Mouse (Mus musculus): ENCODE measurements around the gene Mphosph9.

Mphosph9 gene

DNA sequence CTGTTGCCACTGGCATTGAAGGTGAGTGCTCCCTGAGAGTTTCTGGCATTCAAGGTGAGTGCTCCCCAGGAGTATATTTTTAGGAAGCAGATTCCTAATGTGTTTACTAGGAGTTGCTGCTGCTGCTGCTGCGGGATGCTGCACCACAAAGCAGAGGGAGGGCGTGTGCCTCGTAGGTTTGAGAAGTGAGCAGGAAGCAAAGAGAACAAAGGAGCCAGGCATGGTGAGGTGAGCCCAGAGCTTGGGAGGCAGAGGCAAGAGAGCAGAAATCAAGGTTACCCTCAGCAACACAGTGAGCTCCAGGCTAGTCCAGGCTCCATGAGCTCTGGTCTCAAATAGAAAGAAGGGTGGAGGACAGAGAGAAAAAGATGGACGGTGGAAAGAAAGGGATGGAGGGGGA is 64.5 kb downstream of the Mphosph9 start:
- no peak for DNase-seq

- no peak for DNase-seq
These were observed 65.7 kb downstream of the Mphosph9 start for GRCm38 (mm10) chr5:124262090-124262489.

GRCm38 (mm10) chr5:124259133-124259532 is 68.6 kb downstream of the Mphosph9 start:
- no peak for DNase-seq

DNA sequence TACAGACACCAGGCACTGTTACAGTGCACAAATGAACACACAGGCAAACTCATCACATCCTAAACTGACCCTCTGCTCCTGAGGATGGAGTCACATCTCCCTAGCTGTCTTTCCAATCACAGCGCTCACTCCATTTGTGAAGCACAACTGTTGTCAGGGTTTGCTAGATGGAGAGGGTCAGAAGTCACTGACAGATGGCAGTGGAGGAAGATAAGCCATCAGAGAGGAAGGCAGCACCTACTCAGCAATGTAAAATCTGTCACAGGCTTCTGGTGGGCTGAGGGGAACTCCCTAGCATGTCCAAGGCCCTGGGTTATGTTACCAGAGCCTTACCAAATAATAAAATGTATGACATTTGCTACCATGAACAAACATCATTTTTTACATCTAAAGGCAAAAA is 69.7 kb downstream of the Mphosph9 start:
- DNase-seq = no peak

DNA sequence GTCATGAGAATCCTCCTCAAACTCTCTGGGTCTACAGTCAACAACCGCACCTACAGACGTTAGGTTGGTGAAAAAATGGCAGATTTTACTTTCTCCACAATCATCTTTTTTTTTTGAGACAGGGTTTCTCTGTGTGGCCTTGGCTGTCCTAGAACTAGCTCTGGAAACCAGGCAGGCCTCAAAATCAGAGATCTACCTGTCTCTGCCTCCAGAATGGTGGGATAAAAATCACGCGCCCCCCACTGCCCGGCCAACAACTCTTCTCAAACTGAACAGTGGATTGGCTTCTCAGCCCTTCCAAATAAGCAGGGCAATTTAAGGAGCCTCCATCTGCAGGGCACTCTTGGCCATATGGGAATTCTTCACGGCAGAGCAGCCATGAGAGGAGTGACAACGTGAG is 72.6 kb downstream of the Mphosph9 start:
- no peak for DNase-seq

GRCm38 (mm10) chr5:124253555-124253954 is 74.2 kb downstream of the Mphosph9 start:
- no peak for DNase-seq

GRCm38 (mm10) chr5:124252580-124253320 is 75.0 kb downstream of the Mphosph9 start:
- no peak for DNase-seq

GRCm38 (mm10) chr5:124251070-124251469 is 76.7 kb downstream of the Mphosph9 start:
- DNase-seq = no peak

DNA sequence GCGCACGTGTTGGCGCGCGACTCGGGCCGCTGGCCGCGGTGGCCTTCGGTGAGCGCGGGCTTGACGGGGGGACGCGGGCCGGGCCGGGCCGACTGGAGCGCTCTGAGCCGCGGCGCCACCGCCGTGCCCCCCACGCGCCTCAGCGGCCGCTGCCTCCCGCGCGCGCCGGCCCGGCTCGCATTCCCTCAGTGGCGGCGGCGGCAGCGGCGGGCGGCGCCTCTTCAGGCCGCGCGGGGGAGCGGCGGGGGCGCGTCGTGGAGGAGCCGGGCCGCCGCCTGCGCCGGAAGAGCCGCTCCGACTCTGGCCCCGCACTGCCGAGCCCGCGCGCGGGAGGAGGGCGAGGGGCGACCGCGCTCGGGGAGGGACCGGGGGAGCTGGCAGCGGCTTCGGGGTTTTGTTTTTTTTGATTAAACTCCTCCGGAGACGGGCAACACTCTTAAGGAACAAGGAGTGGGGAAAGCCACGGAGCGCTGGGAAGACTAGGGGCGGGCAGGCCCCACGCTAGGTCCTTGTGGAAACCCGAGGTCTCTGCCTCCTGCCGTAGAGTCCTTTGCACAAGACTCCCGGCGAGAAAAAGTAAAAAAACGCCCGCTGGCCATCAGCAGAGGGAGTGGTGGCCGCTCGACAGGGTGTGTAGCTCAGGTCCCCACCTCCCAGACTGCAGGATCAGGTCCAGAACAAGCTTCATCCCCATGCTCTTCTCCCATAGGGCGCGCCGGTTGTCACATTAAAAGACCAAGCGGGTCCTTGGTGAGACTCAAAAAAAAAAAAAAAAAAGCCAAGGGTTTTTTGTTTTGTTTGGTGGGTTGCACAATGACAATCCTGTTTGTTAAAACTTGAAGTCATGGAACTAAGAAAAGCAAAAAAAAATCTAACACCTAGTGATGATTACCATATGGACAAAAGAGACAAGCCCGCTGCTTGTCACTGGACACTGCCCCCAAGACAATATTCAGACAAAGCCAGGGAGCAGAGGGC is 77.9 kb downstream of the Mphosph9 start, which contains the start of gene Pitpnm2:
TSS of gene Pitpnm2 (minus strand) at position 147 of the 978 bp plus-strand sequence.
- peak; percentile 38 to 59 for DNase-seq

- DNase-seq = peak; percentile 30 to 66
These were observed 78.7 kb downstream of the Mphosph9 start for GRCm38 (mm10) chr5:124248845-124249613.

GRCm38 (mm10) chr5:124247986-124248626 is 79.7 kb downstream of the Mphosph9 start:
- DNase-seq = no peak

DNA sequence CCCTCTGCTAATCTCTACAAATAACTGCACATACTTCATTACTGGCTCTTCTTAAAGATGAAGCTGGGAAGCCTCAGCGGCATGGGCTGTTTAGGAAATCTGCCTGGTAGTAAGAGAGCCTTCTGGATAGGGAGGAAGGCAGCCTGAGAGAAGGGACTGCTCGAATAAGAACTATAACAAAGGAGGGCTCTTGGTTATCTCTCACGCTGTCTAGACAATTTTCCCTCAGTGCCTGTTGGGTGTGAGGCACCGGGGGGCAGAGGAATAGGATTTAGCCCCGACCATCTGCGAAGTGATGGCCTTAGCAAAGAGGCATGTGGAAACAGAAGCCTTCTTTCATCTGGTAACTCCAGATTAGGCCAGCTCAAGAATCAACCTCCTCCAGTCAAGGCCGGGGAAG is 80.5 kb downstream of the Mphosph9 start:
- no peak for DNase-seq

DNA sequence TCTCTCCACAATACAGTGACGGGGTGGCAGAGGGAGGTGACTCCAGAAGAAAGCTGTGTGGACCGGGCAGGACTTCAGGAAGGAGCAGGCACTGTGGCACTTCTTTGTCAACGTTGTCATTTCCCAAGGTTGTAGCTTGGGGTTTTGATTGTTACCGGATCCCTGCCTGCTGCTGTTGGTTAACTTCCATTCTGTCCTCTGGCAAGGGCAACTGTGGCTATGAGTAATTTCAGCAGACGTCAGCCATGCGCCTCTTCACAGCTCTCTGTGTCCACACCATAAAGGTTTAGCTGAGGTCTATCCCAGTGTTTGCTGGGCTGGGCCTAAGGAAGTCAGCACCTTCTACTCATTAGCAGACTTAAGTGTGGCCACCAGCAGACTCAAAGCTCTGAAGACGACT is 82.9 kb downstream of the Mphosph9 start:
- DNase-seq = no peak

DNA sequence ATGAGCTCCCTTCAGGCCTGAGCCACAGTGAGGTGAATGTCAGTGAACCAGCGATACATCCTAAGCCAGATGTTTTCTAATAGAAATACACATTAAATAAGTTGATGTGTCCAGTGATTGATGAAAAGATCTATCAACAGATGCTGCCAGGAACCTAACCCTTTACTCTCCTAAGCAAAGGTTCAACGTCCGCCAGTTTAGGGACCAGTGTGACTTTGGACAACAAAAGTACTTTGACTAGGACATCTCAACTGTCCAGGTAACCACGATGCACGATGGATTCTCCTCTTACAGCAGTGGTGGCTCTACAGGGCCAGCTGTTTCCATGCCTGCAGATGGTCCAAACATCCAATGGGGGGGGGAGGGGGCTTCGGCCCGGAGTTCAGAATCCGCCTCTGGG is 83.3 kb downstream of the Mphosph9 start:
- DNase-seq = no peak

DNA sequence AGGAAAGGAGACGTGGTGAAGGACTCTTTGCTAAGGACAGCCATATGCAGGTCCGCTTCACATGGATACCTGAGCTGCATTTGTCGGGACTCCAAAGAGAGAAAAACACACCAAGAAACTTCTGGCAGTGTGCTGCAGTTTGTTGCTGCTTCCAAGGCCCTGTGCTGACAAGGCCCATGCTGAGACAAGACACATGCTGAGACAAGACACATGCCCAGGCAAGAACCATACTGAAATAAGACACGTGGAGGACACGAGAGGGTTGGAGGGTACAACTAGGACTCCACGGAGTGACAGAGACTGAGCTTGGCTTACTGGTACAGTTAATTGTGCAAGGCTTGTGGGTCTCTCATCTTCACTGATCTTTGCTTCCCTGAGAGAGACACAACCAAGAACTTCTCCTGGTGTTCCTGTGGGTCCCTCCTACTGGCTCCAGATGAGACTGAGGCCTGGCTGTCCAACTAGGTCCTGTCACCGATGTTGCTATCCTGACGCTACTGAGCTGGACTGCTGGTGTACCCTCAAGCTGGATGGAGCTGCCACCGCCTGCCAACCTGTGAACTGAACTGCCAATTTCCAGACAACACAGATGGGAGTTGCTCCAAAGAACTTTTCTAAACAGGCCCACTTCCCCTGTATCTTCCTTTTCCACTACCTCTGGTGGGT is 84.4 kb downstream of the Mphosph9 start:
- no peak for DNase-seq

- no peak for DNase-seq
These were observed 85.9 kb downstream of the Mphosph9 start for GRCm38 (mm10) chr5:124241686-124242444.

- no peak for DNase-seq
These were observed 86.7 kb downstream of the Mphosph9 start for GRCm38 (mm10) chr5:124240841-124241685.

DNA sequence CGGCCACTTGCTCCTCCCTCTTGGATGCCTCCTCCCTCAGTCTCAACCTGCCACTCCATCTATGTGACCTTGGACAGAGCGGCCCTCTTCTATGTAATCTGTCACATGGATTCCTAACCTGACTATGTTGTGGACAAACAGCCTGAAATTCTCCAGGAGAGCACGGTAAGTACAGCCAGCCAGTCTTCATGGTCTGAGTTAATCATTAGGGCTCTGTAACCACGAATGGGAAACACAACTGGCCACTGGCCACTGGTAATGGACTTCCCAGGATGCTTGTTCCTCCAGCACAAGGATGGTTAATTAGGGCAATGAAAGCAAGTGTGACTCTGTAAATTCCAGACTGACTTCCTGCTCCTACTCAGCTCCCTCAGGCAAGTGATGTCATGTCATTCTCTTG is 91.6 kb downstream of the Mphosph9 start:
- no peak for DNase-seq

GRCm38 (mm10) chr5:124234778-124235177 is 93.0 kb downstream of the Mphosph9 start:
- no peak for DNase-seq

All from spleen, adult 18-20 months (tissue).